16 mouse cellular contexts compared by ENCODE assay signal in genomic region chr19:6549566-6549965, GRCm38 (mm10). TPM values are rescaled to one million over a fixed set of nuclear protein-coding genes. Genes with fewer than 3 reads are reported as not detected.
DNase-seq lines count a peak whose midpoint lies in the region; ATAC-seq and TF ChIP-seq lines count a peak whose summit lies in the region.
"Had no signal": no experiment of that assay in that cellular context is flagged by ENCODE, and none has a peak within 500 bp of the region (broad histone marks: within the 10 kb centered on the region; RNA-seq: fewer than 3 reads in every experiment).

No protein-coding gene starts in this region.

- 67% methylated on average over 11 of the region's 11 CpGs for WGBS in forebrain, embryonic 13.5 days
- 80% methylated on average over 11 of the region's 11 CpGs for WGBS in forebrain, embryonic 12.5 days
- 76% methylated on average over 11 of the region's 11 CpGs for WGBS in kidney, postnatal 0 days

- no peak overlapping the region for H3K4me2 ChIP-seq in forebrain, embryonic 13.5 days
- H3K4me2 ChIP-seq in forebrain, embryonic 12.5 days = no peak overlapping the region
- no peak overlapping the region for H3K4me2 ChIP-seq in kidney, postnatal 0 days (ENCODE audit: low read length)
- H3K4me2 ChIP-seq: heart, embryonic 12.5 days; intestine, embryonic 15.5 days; limb, embryonic 15.5 days; lung, embryonic 14.5 days; neural tube, embryonic 13.5 days had no signal

- ATAC-seq in forebrain, embryonic 13.5 days = no peak
- ATAC-seq in forebrain, embryonic 12.5 days (ENCODE audit: low FRiP score) = no peak
- ATAC-seq in kidney, postnatal 0 days (replicated peaks; ENCODE audit: low FRiP score, low read depth) = no peak
- ATAC-seq: intestine, embryonic 15.5 days had no signal

- TF ChIP-seq POLR2A in brain, embryonic 14.5 days (IDR thresholded peaks at IDR 0.05; ENCODE audit: borderline replicate concordance, extremely low read depth, insufficient read depth, insufficient read length, poor library complexity, severe bottlenecking) = no peak

- TF ChIP-seq CTCF in kidney, postnatal 0 days (IDR thresholded peaks at IDR 0.05; ENCODE audit: low read depth) = no peak
- TF ChIP-seq CTCF in brain, embryonic 14.5 days (IDR thresholded peaks at IDR 0.05; ENCODE audit: borderline replicate concordance, extremely low read depth, insufficient read depth, insufficient read length) = no peak

- H3K36me3 ChIP-seq in forebrain, embryonic 13.5 days (ENCODE audit: poor library complexity, severe bottlenecking) = no peaks in the 10 kb centered on the region
- no peaks in the 10 kb centered on the region for H3K36me3 ChIP-seq in forebrain, embryonic 12.5 days (replicated peaks)
- H3K36me3 ChIP-seq in kidney, postnatal 0 days (ENCODE audit: insufficient read depth, low read length) = no peaks in the 10 kb centered on the region
- H3K36me3 ChIP-seq: heart, embryonic 12.5 days; intestine, embryonic 15.5 days; limb, embryonic 15.5 days; neural tube, embryonic 13.5 days had no signal

- no peaks in the 10 kb centered on the region for H3K27me3 ChIP-seq in forebrain, embryonic 13.5 days
- 0 out of 2 replicates have a peak, but pooled peaks cover 4% of the 10 kb centered on the region for H3K27me3 ChIP-seq in forebrain, embryonic 12.5 days
- no peaks in the 10 kb centered on the region for H3K27me3 ChIP-seq in kidney, postnatal 0 days (ENCODE audit: insufficient read depth, low read length)
- H3K27me3 ChIP-seq: intestine, embryonic 15.5 days; limb, embryonic 15.5 days; neural tube, embryonic 13.5 days had no signal

- H3K27ac ChIP-seq in forebrain, embryonic 13.5 days = 0 out of 2 replicates have a peak overlapping the region, but pooled peaks have one; percentile 33
- H3K27ac ChIP-seq in forebrain, embryonic 12.5 days = no peak overlapping the region
- H3K27ac ChIP-seq in kidney, postnatal 0 days = 0 out of 2 replicates have a peak overlapping the region, but pooled peaks have one; percentile 82
- H3K27ac ChIP-seq: gastrocnemius, adult 2 months; intestine, embryonic 15.5 days; limb, embryonic 15.5 days; neural tube, embryonic 13.5 days had no signal

- no peak overlapping the region for H3K4me3 ChIP-seq in forebrain, embryonic 13.5 days
- H3K4me3 ChIP-seq in forebrain, embryonic 12.5 days (replicated peaks) = no peak overlapping the region
- H3K4me3 ChIP-seq in kidney, postnatal 0 days (replicated peaks; ENCODE audit: low read depth, low read length) = no peak overlapping the region
- H3K4me3 ChIP-seq: gastrocnemius, adult 2 months; heart, embryonic 12.5 days; intestine, embryonic 15.5 days; limb, embryonic 15.5 days; neural tube, embryonic 13.5 days had no signal

- H3K4me1 ChIP-seq in forebrain, embryonic 13.5 days = peaks cover 22% of the 10 kb centered on the region
- H3K4me1 ChIP-seq in forebrain, embryonic 12.5 days = peaks cover 7% of the 10 kb centered on the region
- H3K4me1 ChIP-seq in kidney, postnatal 0 days (replicated peaks; ENCODE audit: insufficient read depth, low read length) = no peaks in the 10 kb centered on the region

- DNase-seq in kidney, postnatal 0 days (ENCODE audit: low spot score) = no peak
- DNase-seq in kidney, adult 11 months = no peak
- DNase-seq in brain, embryonic 14.5 days (ENCODE audit: low read depth) = peak; percentile 55
- DNase-seq in cerebellum, postnatal 14 days = peak; percentile 84 to 93
- DNase-seq in natural killer cell, adult 2 months (ENCODE audit: low spot score in 2 of 2) = no peak
- no peak for DNase-seq in adipocyte (ENCODE audit: low spot score)
- DNase-seq: gastrocnemius, adult 2 months; lung, embryonic 14.5 days; retina, postnatal 1 day; thymus, postnatal 36 days had no signal

- H3K9ac ChIP-seq in forebrain, embryonic 13.5 days = no peak overlapping the region
- H3K9ac ChIP-seq in forebrain, embryonic 12.5 days = no peak overlapping the region
- no peak overlapping the region for H3K9ac ChIP-seq in kidney, postnatal 0 days (ENCODE audit: low read depth, low read length)
- H3K9ac ChIP-seq: heart, embryonic 12.5 days; intestine, embryonic 15.5 days; limb, embryonic 15.5 days; lung, embryonic 14.5 days; neural tube, embryonic 13.5 days had no signal

- no peaks in the 10 kb centered on the region for H3K9me3 ChIP-seq in forebrain, embryonic 13.5 days (replicated peaks)
- H3K9me3 ChIP-seq in forebrain, embryonic 12.5 days = no peaks in the 10 kb centered on the region
- no peaks in the 10 kb centered on the region for H3K9me3 ChIP-seq in kidney, postnatal 0 days (replicated peaks; ENCODE audit: low read length)
- H3K9me3 ChIP-seq: heart, embryonic 12.5 days; intestine, embryonic 15.5 days; limb, embryonic 15.5 days; neural tube, embryonic 13.5 days had no signal

RNA-seq across cellular contexts. Expression of gene Slc22a12, which starts 6.7 kb away (rescaled TPM):
- not detected in 2 replicates for polyA plus RNA-seq in forebrain, embryonic 13.5 days (2015; fragmentation: Nextera tagmentation; extraction: Ambion mirVana)
- polyA plus RNA-seq in forebrain, embryonic 12.5 days (2016; fragmentation: Nextera tagmentation; extraction: Ambion mirVana) = not detected in 2 replicates
- 21.8 and 31.4 TPM in 2 replicates for polyA plus RNA-seq in kidney, postnatal 0 days (2015; fragmentation: Nextera tagmentation; extraction: Ambion mirVana)
- polyA plus RNA-seq in brain, embryonic 14.5 days (2012; rRNA removed) = not detected in 2 replicates
- polyA plus RNA-seq: heart, embryonic 12.5 days; limb, embryonic 15.5 days; lung, embryonic 14.5 days; neural tube, embryonic 13.5 days had no signal

Comparison
In these comparisons a context has a peak if more than half of its experiments do, and no peak if none do; other contexts are left out.
1. DNase-seq: peak in brain, embryonic 14.5 days (single experiment) and cerebellum, postnatal 14 days (2 of 2); none in kidney, postnatal 0 days (single experiment), kidney, adult 11 months (single experiment), natural killer cell, adult 2 months (0 of 2) and adipocyte (single experiment).
2. RNA of gene Slc22a12, which starts 6.7 kb away (polyA plus RNA-seq): 21.8 to 31.4 TPM in kidney, postnatal 0 days; not detected in forebrain, embryonic 13.5 days, not detected in forebrain, embryonic 12.5 days and not detected in brain, embryonic 14.5 days; every median in the first group is over 10 times any median in the second.